Mouse (Mus musculus) MEL (cell line): Measurements from ENCODE around the gene Syn2. TPM values are rescaled to one million over a fixed set of nuclear protein-coding genes. Genes with fewer than 3 reads are reported as not detected.

ENCODE experiments used
- DNase-seq: peaks from one replicate; pipeline ENCODE4 v3.0.0; 2011; ENCODE audit warnings: low read depth, low spot score
- H3K27ac ChIP-seq: 2 replicates; pipeline ENCODE4 v1.5.1; 2012; ENCODE audit warnings: low read depth, mild to moderate bottlenecking, control low read depth, low read length, moderate library complexity; ENCODE audit not compliant: control insufficient read depth
- H3K27me3 ChIP-seq, 2 experiments: fragments of 150-350 bp in 1 of 2; sonication (generic) in 1 of 2; 2 replicates each; pipeline ENCODE4 v1.6.1; 2012; ENCODE audit warnings: low read length in 2 of 2, mild to moderate bottlenecking in 2 of 2, improper control_type of control experiment in 1 of 2, moderate library complexity in 1 of 2; ENCODE audit not compliant: insufficient read depth in 2 of 2, control insufficient read depth in 1 of 2
- H3K36me3 ChIP-seq, 2 experiments: 2 replicates each; pipeline ENCODE4 v1.6.1; 2012 to 2014; ENCODE audit warnings: low read length in 2 of 2, improper control_type of control experiment in 1 of 2, inconsistent platforms in 1 of 2, mild to moderate bottlenecking in 1 of 2; ENCODE audit not compliant: insufficient read depth in 2 of 2, control insufficient read depth in 1 of 2
- H3K4me1 ChIP-seq, 2 experiments: fragments of 150-350 bp in 1 of 2; sonication (generic) in 1 of 2; 2 replicates each; pipeline ENCODE4 v1.6.1; 2012; ENCODE audit warnings: low read length in 2 of 2, improper control_type of control experiment in 1 of 2, mild to moderate bottlenecking in 1 of 2; ENCODE audit not compliant: insufficient read depth in 2 of 2, control insufficient read depth in 1 of 2
- H3K4me3 ChIP-seq, 2 experiments: fragments of 150-350 bp in 1 of 2; sonication (generic) in 1 of 2; 2 replicates each; pipeline ENCODE4 v1.5.1; 2012; ENCODE audit warnings: low read depth in 2 of 2, low read length in 2 of 2, mild to moderate bottlenecking in 2 of 2, moderate library complexity in 2 of 2, control low read depth in 1 of 2, improper control_type of control experiment in 1 of 2; ENCODE audit not compliant: control insufficient read depth in 1 of 2, insufficient read depth in 1 of 2
- H3K79me2 ChIP-seq: 2 replicates; pipeline ENCODE4 v1.6.1; 2012; ENCODE audit warnings: mild to moderate bottlenecking, low read length, moderate library complexity; ENCODE audit not compliant: control insufficient read depth, poor library complexity, insufficient read depth
- H3K9ac ChIP-seq: 2 replicates; pipeline ENCODE4 v1.6.1; 2012; ENCODE audit warnings: low read depth, mild to moderate bottlenecking, control low read depth, low read length, moderate library complexity; ENCODE audit not compliant: control insufficient read depth, poor library complexity, severe bottlenecking
- H3K9me3 ChIP-seq: fragments of 150-350 bp; sonication (generic); replicated peaks from 2 replicates; pipeline ENCODE4 v1.6.1; 2012; ENCODE audit warnings: mild to moderate bottlenecking, low read length, improper control_type of control experiment, moderate library complexity; ENCODE audit not compliant: insufficient read depth
- BHLHE40 ChIP-seq: IDR thresholded peaks from 2 replicates; pipeline ENCODE4 v1.6.1; 2012; ENCODE audit warnings: low read depth, mild to moderate bottlenecking, inconsistent platforms, low read length, improper control_type of control experiment, borderline replicate concordance
- CHD1 ChIP-seq: IDR thresholded peaks from 2 replicates; pipeline ENCODE4 v1.6.1; 2012; ENCODE audit warnings: low read depth, mild to moderate bottlenecking, inconsistent platforms, low read length, improper control_type of control experiment
- CHD2 ChIP-seq: IDR thresholded peaks from 2 replicates; pipeline ENCODE4 v1.6.1; 2011; ENCODE audit warnings: low read length, improper control_type of control experiment
- CTCF ChIP-seq, 3 experiments: IDR thresholded peaks in 2 of 3; conservative IDR thresholded peaks in 1 of 3; 2 replicates each; pipeline ENCODE4 v1.5.1; 2011 to 2012; ENCODE audit warnings: low read length in 3 of 3, low read depth in 2 of 3, mild to moderate bottlenecking in 2 of 3, improper control_type of control experiment in 1 of 3, inconsistent platforms in 1 of 3, mixed read lengths in 1 of 3, moderate library complexity in 1 of 3; ENCODE audit not compliant: control insufficient read depth in 1 of 3, insufficient read depth in 1 of 3, poor library complexity in 1 of 3, severe bottlenecking in 1 of 3
- E2F4 ChIP-seq: IDR thresholded peaks from 2 replicates; pipeline ENCODE4 v1.6.1; 2011; ENCODE audit warnings: low read depth, low read length, improper control_type of control experiment, borderline replicate concordance
- ELF1 ChIP-seq: IDR thresholded peaks from 2 replicates; pipeline ENCODE4 v1.6.1; 2014; ENCODE audit warnings: low read depth, mild to moderate bottlenecking, inconsistent platforms, low read length, improper control_type of control experiment, moderate library complexity
- ETS1 ChIP-seq: IDR thresholded peaks from 2 replicates; pipeline ENCODE4 v1.6.1; 2012; ENCODE audit warnings: low read depth, mild to moderate bottlenecking, inconsistent platforms, low read length, improper control_type of control experiment, moderate library complexity
- GABPA ChIP-seq: IDR thresholded peaks from 2 replicates; pipeline ENCODE4 v1.6.1; 2012; ENCODE audit warnings: low read depth, mild to moderate bottlenecking, inconsistent platforms, low read length, improper control_type of control experiment, moderate library complexity
- MAX ChIP-seq: IDR thresholded peaks from 2 replicates; pipeline ENCODE4 v1.6.1; 2011; ENCODE audit warnings: low read length, improper control_type of control experiment
- MAZ ChIP-seq: IDR thresholded peaks from 2 replicates; pipeline ENCODE4 v1.6.1; 2012; ENCODE audit warnings: low read depth, mild to moderate bottlenecking, inconsistent platforms, low read length, improper control_type of control experiment
- NELFE ChIP-seq: IDR thresholded peaks from 2 replicates; pipeline ENCODE4 v1.6.1; 2011; ENCODE audit warnings: low read depth, low read length, improper control_type of control experiment
- NRF1 ChIP-seq: IDR thresholded peaks from 2 replicates; pipeline ENCODE4 v1.6.1; 2014; ENCODE audit warnings: low read depth, mild to moderate bottlenecking, inconsistent platforms, low read length, improper control_type of control experiment, moderate library complexity; ENCODE audit not compliant: poor library complexity, insufficient read depth, severe bottlenecking
- POLR2A ChIP-seq, 2 experiments: IDR thresholded peaks; 2 replicates each; pipeline ENCODE4 v1.6.1; 2011 to 2012; ENCODE audit warnings: low read length in 2 of 2, mild to moderate bottlenecking in 2 of 2, control low read depth in 1 of 2, improper control_type of control experiment in 1 of 2, low read depth in 1 of 2, moderate library complexity in 1 of 2; ENCODE audit not compliant: control insufficient read depth in 1 of 2, insufficient read depth in 1 of 2, poor library complexity in 1 of 2
- POLR2AphosphoS2 ChIP-seq: IDR thresholded peaks from 2 replicates; pipeline ENCODE4 v1.6.1; 2011; ENCODE audit warnings: low read length, improper control_type of control experiment
- RAD21 ChIP-seq: IDR thresholded peaks from 2 replicates; pipeline ENCODE4 v1.6.1; 2011; ENCODE audit warnings: mild to moderate bottlenecking, low read depth, low read length, improper control_type of control experiment
- RCOR1 ChIP-seq: IDR thresholded peaks from 2 replicates; pipeline ENCODE4 v1.6.1; 2012; ENCODE audit warnings: low read depth, mild to moderate bottlenecking, inconsistent platforms, low read length, improper control_type of control experiment
- SMC3 ChIP-seq: IDR thresholded peaks from 2 replicates; pipeline ENCODE4 v1.6.1; 2011; ENCODE audit warnings: low read depth, low read length, improper control_type of control experiment
- TAL1 ChIP-seq: IDR thresholded peaks from 2 replicates; pipeline ENCODE4 v1.6.1; 2012; ENCODE audit warnings: mild to moderate bottlenecking, inconsistent platforms, low read length, moderate library complexity, mixed read lengths
- USF2 ChIP-seq, 2 experiments: IDR thresholded peaks; 2 replicates each; pipeline ENCODE4 v1.6.1; 2011 to 2012; ENCODE audit warnings: improper control_type of control experiment in 2 of 2, low read length in 2 of 2, borderline replicate concordance in 1 of 2, inconsistent platforms in 1 of 2, low read depth in 1 of 2, mild to moderate bottlenecking in 1 of 2; ENCODE audit not compliant: insufficient read depth in 1 of 2
- ZKSCAN1 ChIP-seq: IDR thresholded peaks from 2 replicates; pipeline ENCODE4 v1.6.1; 2012; ENCODE audit warnings: low read depth, mild to moderate bottlenecking, inconsistent platforms, low read length, improper control_type of control experiment, moderate library complexity
- ZNF384 ChIP-seq: IDR thresholded peaks from 2 replicates; pipeline ENCODE4 v1.6.1; 2012; ENCODE audit warnings: low read depth, mild to moderate bottlenecking, inconsistent platforms, low read length, improper control_type of control experiment
- polyA plus RNA-seq, 2 experiments: library from polyadenylated mRNA; stranded (reverse) in 1 of 2; unstranded in 1 of 2; fragments of >175 nt in 1 of 2; fragments of >200 nt in 1 of 2; gene quantifications; 2 replicates each; pipeline versions ENCODE4 v1.2.1 to v1.2.4; 2012; ENCODE audit warnings: low replicate concordance in 2 of 2, low read depth in 1 of 2; ENCODE audit not compliant: insufficient read length in 2 of 2, insufficient read depth in 1 of 2, missing spikeins in 1 of 2
- total RNA-seq: library from RNA; depleted of rRNA; stranded (reverse); fragments of 300-350 nt; gene quantifications from 2 replicates; pipeline ENCODE4 v1.2.3, GENCODE M21; 2012

The Syn2 gene
- total and polyA plus RNA-seq, 3 experiments = not detected

DNA sequence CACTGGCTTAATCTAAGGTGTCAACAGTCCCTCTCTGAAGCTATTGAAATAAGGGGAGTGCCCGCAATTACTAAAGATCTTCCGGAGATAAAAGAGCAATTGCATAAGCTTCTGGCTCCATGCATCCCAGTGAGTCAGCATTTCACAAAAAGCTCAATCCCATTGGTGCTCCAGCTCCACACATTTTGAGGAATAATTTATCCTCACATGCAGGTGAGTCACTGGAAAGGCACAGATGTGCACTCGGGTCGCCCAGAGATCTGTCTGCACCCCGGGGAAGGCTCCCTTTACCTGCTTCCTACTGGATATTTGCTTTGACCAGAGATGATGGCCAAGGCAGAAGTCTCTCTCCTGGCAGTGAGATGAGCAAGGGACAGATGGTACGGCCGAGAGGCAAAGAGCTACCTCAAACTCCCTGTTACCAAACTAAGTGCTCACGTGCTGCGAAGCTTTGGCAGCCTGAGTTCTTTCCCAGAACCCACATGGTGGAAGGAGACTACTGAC is 178.6 kb downstream of the Syn2 start:
- H3K9ac ChIP-seq = no peak overlapping the region
- no peaks in the 10 kb centered on the region for H3K9me3 ChIP-seq
- DNase-seq = no peak
- no peaks in the 10 kb centered on the region for H3K79me2 ChIP-seq
- H3K27ac ChIP-seq = no peak overlapping the region
- H3K4me3 ChIP-seq = no peak overlapping the region
- H3K27me3 ChIP-seq = no peaks in the 10 kb centered on the region; a peak in 1 of 4 replicates
- TF ChIP-seq POLR2AphosphoS2 = no peak
- no peak for TF ChIP-seq ETS1
- no peak for TF ChIP-seq RCOR1
- TF ChIP-seq MAX = no peak
- TF ChIP-seq ZNF384 = no peak
- no peak for TF ChIP-seq MAZ
- no peak for TF ChIP-seq SMC3
- no peak for TF ChIP-seq GABPA
- TF ChIP-seq POLR2A (IDR thresholded peaks at IDR 0.05; ENCODE audit: control insufficient read depth in 1 of 2, insufficient read depth in 1 of 2, low read depth in 1 of 2, low read length in 2 of 2, poor library complexity in 1 of 2) = no peak
- TF ChIP-seq RAD21 = no peak
- no peak for TF ChIP-seq NRF1
- TF ChIP-seq ELF1 = no peak
- no peak for TF ChIP-seq CHD2
- TF ChIP-seq TAL1 = no peak
- no peak for TF ChIP-seq E2F4
- no peak for TF ChIP-seq ZKSCAN1
- no peak for TF ChIP-seq BHLHE40
- TF ChIP-seq CTCF (IDR thresholded peaks at IDR 0.05 in 2 of 3, conservative IDR thresholded peaks at IDR 0.05 in 1 of 3; ENCODE audit: control insufficient read depth in 1 of 3, insufficient read depth in 1 of 3, low read depth in 2 of 3, low read length in 3 of 3, poor library complexity in 1 of 3, severe bottlenecking in 1 of 3) = no peak
- H3K4me1 ChIP-seq = no peaks in the 10 kb centered on the region; a peak in 1 of 4 replicates
- H3K36me3 ChIP-seq = peaks cover 0 to 9% of the 10 kb centered on the region in 2 experiments; a peak in 2 of 4 replicates

DNA sequence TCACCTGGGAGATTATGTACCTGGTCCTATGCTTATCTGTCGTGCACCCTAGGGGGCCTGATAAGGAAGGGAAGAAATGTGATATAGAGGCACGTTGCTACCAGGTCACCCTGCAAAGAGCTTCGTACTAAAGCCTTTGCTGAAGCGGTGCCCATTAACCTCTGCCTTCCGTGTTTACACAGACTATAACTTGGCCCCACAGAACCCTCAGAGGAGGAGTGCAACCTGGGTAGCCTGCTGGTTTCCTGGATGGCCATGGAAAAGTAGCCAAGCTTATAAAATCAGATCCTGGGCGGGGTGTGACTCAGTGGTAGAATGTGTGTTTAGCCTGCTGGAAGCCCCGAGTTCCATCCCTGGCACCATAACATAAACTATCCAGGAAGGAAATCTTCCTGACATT is 179.2 kb downstream of the Syn2 start:
- Histone ChIP-seq H3K36me3 (peaks cover 0 to 9% of the 10 kb centered on the region in 2 experiments; a peak in 2 of 4 replicates), H3K9ac (no peak overlapping the region), H3K27ac (no peak overlapping the region), H3K4me3 (no peak overlapping the region), H3K79me2 (no peaks in the 10 kb centered on the region), H3K9me3 (no peaks in the 10 kb centered on the region), H3K27me3 (no peaks in the 10 kb centered on the region; a peak in 1 of 4 replicates), H3K4me1 (no peaks in the 10 kb centered on the region; a peak in 1 of 4 replicates)
- DNase-seq = no peak
- no peak for TF ChIP-seq CHD2
- TF ChIP-seq RAD21 = no peak
- no peak for TF ChIP-seq NELFE
- TF ChIP-seq CHD1 = no peak
- no peak for TF ChIP-seq USF2 (IDR thresholded peaks at IDR 0.05; ENCODE audit: borderline replicate concordance in 1 of 2, insufficient read depth in 1 of 2, low read depth in 1 of 2, low read length in 2 of 2)
- no peak for TF ChIP-seq MAZ
